Mouse (Mus musculus) induced T-regulatory cell, adult 2 months (primary cell): ENCODE data around the gene Pi4k2b.

Experiments
- DNase-seq: peaks from one replicate; pipeline ENCODE4 v3.0.0-alpha.2; 2012; ENCODE audit warnings: low read depth

Pi4k2b gene

GRCm38 (mm10) chr5:52782523-52783250, 41.3 kb downstream of the Pi4k2b start:
- peak; percentile 87 for DNase-seq

DNA sequence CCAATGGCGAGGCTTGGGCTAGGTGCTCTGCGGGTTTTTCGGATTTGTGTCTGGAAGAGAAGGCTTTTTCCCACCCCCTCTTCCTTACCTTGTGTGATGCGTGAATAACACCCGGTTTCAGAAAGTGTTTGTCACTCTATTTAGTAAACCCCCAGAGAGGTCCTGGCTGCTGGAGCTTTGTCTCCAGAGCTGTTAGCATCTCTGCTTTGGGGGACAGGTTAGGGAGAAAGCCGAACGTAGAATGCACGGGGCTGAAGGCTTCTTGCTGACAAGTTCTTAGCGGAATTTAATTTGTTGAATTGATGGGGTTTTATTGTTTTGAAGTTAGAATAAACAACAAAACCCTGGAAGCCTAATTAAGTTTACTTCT, 41.9 kb downstream of the Pi4k2b start:
- DNase-seq = no peak

DNA sequence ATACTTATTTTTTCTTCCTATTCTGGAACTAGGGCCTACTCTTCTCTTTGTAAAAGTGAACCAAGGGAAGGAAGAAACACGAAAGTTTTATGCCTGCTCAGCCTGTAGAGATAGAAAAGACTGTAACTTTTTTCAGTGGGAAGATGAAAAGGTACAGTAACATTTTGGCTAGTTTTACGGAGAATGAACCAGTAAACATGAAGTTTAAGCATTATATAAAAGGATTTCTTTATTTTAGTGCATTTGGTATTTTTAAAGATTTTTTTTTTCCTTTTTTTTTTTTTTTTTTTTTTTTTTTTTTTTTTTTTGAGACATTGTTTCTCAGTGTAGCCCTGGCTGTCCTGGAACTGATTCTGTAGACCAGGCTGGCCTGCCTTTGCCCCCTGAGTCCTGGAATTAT, 42.6 kb downstream of the Pi4k2b start:
- DNase-seq = no peak

DNA sequence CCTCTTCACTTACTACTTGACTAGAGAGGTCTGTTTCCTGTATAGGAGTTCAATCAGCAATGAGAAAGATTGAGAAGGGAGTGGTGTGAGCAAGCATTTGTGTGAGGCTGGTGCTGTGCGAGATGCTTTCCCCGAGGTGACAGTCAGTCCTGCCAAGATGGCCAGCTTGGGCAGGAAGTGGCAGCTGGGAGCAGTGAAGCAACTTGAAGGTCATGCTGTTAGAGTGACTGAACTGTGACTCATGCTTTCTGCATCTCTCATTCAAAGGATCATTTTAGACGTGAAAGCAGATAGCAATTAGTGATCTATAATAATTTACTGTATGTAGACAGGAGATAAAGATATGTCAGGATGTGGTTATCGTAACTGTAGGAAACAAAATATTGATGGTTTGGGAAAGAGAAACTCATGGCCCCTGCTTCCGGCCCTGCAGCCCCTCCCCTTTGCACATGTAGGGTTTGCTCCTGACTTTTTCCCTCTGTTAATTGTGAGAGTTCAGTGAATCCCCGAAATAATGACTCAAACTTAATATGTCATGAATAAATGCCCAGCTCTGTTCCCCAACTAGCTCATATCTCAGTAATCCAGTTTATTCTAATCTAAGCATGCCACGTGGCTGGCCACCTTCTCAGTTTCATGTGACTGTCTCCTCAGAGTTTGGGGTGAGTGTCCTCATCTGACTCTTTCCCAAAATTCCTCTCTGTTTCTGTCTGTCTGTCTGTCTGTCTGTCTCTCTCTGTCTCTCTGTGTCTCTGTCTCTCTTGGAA, 45.4 kb downstream of the Pi4k2b start:
- peak; percentile 33 for DNase-seq

DNA sequence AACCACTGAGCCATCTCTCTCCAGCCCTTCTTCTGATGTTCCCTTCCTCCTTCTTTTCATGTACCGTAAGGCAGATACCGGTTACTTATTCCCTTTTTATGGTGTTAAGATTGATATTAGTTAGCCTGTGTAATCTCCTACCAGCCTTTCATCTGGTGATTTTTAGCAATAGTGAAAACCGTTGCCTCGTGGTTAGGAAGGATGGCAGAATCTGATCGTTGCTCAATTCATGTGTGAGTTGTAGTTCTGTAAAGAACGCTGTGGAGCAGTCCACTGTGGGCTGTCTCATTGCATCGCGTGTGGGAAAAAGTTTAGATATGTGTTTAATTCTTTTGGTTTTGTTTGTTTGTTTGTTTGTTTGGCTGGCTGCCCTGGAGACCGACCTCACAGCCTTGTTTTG, 51.9 kb downstream of the Pi4k2b start:
- no peak for DNase-seq

DNA sequence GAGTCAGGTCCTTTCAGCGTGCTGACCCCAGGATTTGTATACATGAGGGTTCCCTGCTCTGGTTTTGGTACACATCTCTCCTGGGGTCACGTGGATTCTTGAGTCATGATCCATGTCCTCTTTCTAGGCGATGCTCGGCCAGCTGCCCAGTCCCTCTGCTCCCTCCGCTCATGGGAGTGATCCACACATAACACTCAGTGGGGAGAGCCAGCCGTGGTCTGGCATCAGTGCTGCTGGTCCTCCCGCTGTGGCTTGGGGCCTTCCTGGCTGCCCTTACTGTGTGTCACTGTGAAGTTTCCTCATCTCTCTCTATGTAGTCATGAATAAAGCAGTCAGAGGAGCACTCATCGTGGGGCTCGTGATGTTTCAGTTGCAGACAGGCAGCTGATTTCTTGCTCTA, 52.7 kb downstream of the Pi4k2b start:
- DNase-seq = no peak

DNA sequence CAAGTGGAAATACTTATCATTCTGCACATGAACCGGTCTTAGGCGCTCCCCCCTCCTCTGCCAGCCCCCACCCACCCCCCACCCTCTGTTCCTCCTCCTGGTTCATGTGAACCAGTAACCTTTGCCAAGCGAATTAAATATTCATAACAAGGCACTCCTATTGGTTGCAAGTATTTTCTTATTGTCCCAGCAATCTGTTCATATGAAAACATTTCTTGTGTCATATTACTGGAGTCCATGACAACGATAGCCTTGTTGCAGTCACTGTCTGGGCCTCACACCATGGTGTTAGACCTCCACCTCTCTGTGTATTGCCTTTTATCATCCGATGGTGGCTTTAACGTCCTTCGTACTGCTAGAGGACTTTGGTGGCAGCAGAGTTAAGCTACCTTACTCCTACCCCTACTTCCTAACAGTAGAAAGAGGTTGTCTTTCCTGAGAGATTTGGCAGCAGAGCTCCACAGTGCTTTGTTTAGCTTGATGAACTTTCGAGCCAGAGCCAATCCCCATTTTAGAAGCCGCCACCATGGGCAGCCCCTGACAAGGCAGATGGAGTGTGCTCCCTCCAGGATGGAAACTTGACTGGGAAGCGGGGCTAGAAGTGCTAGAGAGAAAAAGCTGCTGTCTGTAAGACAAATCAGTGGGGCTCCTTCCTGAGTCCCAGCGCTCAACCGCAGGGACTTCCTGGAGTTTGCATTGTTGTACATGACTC, 58.1 kb downstream of the Pi4k2b start:
- no peak for DNase-seq

- DNase-seq = no peak
Measured at GRCm38 (mm10) chr5:52805801-52806200, 64.4 kb downstream of the Pi4k2b start.

DNA sequence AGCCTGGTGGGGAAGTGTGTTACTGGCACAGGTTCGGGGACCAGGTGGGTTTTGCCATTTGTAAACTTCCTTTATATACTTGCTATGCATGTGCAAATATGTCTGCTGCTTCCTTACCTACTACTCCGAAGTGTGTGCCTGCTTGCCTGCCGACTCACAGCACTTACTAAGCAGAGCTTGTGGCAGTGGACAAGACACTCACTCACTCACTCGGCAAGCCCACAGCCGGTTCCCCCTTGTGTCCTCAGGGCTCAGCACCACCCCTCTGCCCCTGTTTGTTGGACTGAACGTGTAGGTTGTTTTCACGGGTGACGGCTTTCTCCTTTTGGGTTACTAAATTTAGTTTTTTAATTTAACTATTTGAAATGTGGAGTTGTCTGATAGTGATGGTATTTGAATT, 65.0 kb downstream of the Pi4k2b start:
- DNase-seq = no peak

DNA sequence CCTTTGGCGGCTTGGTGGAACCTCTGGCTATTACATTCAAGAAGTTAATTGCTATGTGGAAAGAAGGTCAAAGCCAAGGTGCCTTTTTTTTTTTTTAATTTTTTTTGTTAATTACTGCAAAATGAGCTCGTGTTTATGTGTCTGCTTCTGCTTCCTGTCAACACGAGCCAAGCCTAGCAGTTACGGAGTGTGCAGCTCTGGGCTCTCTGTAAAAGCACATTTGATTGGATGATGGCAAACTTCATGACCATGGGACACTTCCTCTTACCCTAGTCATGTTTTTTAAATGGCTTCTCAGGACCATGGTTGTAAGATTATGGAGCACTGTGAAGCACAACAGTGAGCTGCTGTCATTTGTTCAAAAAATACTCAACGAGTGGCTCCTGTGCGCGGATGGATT, 65.7 kb downstream of the Pi4k2b start:
- no peak for DNase-seq

DNA sequence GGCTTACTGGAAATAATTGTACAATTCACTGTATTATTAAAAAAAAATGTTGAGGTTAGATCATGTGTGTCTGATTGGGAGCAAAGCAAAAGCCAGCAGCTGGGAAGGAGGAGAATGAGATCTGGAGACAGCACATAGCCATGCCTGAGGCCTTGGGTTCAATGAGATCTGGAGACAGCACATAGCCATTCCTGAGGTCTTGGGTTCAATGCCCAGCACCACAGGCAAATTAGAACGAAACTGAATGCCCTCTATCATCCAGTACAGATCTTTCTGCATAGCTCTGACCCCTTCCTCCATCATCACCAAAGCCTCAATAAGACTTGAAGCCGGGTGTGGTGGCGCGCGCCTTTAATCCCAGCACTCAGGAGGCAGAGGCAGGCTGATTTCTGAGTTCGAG, 69.1 kb downstream of the Pi4k2b start:
- no peak for DNase-seq

DNA sequence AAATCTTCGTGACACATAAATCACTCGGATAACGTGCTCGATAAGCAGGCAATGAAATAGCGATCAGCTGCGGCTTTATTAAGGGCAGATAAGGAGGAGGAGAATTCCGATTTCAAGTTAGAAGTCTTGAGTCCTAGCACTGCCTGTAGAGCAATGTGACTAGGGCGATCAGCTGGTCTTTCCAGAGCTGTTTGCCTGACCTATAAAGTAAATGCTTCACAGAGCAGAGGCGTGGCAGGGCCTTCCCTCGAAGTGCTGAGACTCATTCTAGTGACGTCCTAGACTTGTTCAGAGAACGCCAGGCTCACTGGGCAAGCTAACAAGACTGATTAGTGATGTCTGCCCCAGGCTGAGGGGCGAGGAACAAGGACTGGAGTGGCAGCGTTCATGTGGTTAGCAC, 69.7 kb downstream of the Pi4k2b start:
- DNase-seq = no peak

DNA sequence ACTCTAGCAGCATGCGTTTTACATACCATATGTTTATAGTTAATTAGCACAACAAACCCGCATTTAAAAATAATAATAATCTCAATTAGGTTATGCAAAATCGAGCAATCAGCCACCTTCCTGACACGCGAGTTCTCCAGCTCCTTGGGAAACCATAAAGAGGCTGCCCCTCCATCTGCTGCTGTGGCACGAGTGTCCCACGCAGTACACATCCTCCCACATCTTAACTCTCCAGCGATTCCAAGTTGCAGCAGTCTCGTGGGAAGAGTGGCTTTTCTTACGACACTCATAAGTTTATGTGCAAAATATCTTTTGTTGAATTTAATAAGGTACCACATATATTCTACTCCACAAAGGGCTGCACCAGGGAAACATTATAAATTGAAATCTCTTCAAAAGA, 71.1 kb downstream of the Pi4k2b start:
- DNase-seq = no peak

GRCm38 (mm10) chr5:52813312-52813711, 71.9 kb downstream of the Pi4k2b start:
- no peak for DNase-seq

GRCm38 (mm10) chr5:52818676-52819075, 77.3 kb downstream of the Pi4k2b start:
- DNase-seq = no peak
